Mouse (Mus musculus) thymus, postnatal 14 days (tissue): ENCODE data around the gene Zfp366.

ENCODE experiments used
- DNase-seq: peaks from one replicate; pipeline ENCODE4 v3.0.0; 2021

The Zfp366 gene

GRCm38 (mm10) chr13:99187456-99187855 lies 2.8 kb downstream of the Zfp366 start:
- DNase-seq: no peak

GRCm38 (mm10) chr13:99188625-99189024 lies 4.0 kb downstream of the Zfp366 start:
- no peak for DNase-seq

- no peak for DNase-seq
Observed at GRCm38 (mm10) chr13:99189671-99190070, 5.0 kb downstream of the Zfp366 start.

GRCm38 (mm10) chr13:99190466-99190865 lies 5.8 kb downstream of the Zfp366 start:
- DNase-seq: no peak

- DNase-seq: no peak
Observed at GRCm38 (mm10) chr13:99191063-99191462, 6.4 kb downstream of the Zfp366 start.

GRCm38 (mm10) chr13:99196314-99196713 lies 11.7 kb downstream of the Zfp366 start:
- peak; percentile 28 for DNase-seq

GRCm38 (mm10) chr13:99196865-99197264 lies 12.2 kb downstream of the Zfp366 start:
- no peak for DNase-seq

GRCm38 (mm10) chr13:99201647-99202574 lies 17.3 kb downstream of the Zfp366 start:
- DNase-seq: no peak

GRCm38 (mm10) chr13:99207214-99207613 lies 22.6 kb downstream of the Zfp366 start:
- no peak for DNase-seq

- no peak for DNase-seq
Observed at GRCm38 (mm10) chr13:99209859-99210258, 25.2 kb downstream of the Zfp366 start.

- no peak for DNase-seq
Observed at GRCm38 (mm10) chr13:99210837-99211236, 26.2 kb downstream of the Zfp366 start.

GRCm38 (mm10) chr13:99212976-99213375 lies 28.4 kb downstream of the Zfp366 start:
- DNase-seq: no peak

GRCm38 (mm10) chr13:99216005-99216404 lies 31.4 kb downstream of the Zfp366 start:
- no peak for DNase-seq

GRCm38 (mm10) chr13:99217984-99218383 lies 33.4 kb downstream of the Zfp366 start:
- DNase-seq: no peak

GRCm38 (mm10) chr13:99219586-99219985 lies 35.0 kb downstream of the Zfp366 start:
- DNase-seq: no peak

- no peak for DNase-seq
Observed at GRCm38 (mm10) chr13:99221996-99222395, 37.4 kb downstream of the Zfp366 start.

GRCm38 (mm10) chr13:99222476-99222875 lies 37.9 kb downstream of the Zfp366 start:
- DNase-seq: no peak

GRCm38 (mm10) chr13:99223321-99223884 lies 38.8 kb downstream of the Zfp366 start:
- no peak for DNase-seq

GRCm38 (mm10) chr13:99223917-99224316 lies 39.3 kb downstream of the Zfp366 start:
- no peak for DNase-seq

GRCm38 (mm10) chr13:99225374-99226240 lies 41.0 kb downstream of the Zfp366 start:
- no peak for DNase-seq

- DNase-seq: no peak
Observed at GRCm38 (mm10) chr13:99226809-99227208, 42.2 kb downstream of the Zfp366 start.

- DNase-seq: no peak
Observed at GRCm38 (mm10) chr13:99227456-99228250, 43.0 kb downstream of the Zfp366 start.
